Mouse (Mus musculus) layer of hippocampus, postnatal 10 days (tissue): ENCODE results near the gene Trabd2b. TPM values are rescaled to one million over a fixed set of nuclear protein-coding genes. Genes with fewer than 3 reads are reported as not detected.

Experiments
- DNase-seq, 2 experiments: peaks; one replicate each; pipeline ENCODE4 v3.0.0; 2021; ENCODE audit warnings: low spot score in 2 of 2
- total RNA-seq, 2 experiments: library from RNA; stranded (reverse); gene quantifications; 2 replicates each; pipeline ENCODE4 v1.2.3; 2021

Trabd2b gene
- total RNA-seq, 2 experiments from 2014 or later = 1.3 to 1.5 TPM

- no peak for DNase-seq
These were observed 230.6 kb downstream of the Trabd2b start for GRCm38 (mm10) chr4:114637120-114637519.

DNA sequence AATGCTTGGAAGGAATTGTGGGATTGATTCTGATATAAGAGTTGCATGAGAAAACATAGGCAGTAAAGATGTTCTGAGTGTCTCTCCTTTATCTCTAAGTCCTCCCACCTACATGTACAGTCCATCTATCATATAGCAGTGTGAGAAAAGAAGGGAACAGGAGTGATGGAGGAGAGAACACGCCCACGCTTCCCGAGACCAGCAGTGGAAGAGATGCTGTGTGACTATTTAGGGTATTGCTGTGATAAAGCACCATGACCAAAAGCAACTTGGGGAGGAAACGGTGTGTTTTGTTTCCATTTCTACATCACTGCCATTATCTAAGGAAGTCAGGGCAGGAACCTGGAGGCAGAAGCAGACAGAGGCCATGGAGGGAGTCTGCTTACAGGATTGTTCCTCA lies 235.9 kb downstream of the Trabd2b start:
- DNase-seq = no peak

DNA sequence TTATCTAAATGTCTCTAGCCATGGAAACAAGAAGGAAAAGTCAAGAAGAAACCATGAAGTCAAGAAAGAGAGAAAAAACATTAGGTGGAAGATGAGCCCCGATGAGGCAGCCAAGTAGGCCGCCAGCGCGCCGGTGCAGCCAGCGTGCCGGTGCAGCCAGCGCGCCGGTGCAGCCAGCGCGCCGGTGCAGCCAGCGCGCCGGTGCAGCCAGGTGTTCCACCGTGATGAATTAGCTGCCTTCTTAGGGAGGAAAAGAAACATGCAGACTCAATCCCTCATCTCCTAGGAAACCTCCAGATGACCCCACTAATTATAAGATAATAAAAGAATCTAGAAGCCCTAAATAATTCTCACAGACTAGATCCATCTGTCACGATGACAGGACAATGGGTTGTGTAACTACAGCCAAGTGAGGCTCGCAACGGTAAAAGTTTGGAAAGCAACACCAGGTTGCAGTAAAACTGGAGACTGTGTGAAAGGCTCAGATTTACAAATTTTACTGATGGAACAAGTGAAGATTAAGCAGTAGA lies 237.2 kb downstream of the Trabd2b start:
- no peak for DNase-seq

DNA sequence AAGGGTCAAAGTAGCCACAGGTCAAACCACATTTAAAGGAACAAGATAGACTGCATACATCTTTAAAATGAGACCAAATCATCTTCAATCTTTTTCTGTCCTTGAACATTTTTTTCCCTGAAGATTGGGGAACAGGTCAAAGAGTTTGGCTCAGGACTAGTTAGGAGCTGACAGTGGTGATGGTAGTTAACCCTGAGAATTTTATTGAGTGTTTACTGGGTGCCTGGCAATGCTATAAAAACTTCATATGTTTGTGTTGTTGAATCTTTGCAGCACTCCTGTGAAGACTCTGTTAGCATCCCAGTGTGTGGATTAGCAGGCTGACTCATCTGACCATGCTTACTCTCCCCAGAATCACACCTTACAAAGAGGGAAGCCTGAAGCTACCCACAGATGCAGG lies 238.8 kb downstream of the Trabd2b start:
- DNase-seq = no peak

GRCm38 (mm10) chr4:114646825-114647681 lies 240.5 kb downstream of the Trabd2b start:
- no peak for DNase-seq

- DNase-seq = peak; percentile 88 to 90
These were observed 241.2 kb downstream of the Trabd2b start for GRCm38 (mm10) chr4:114647689-114648088.

GRCm38 (mm10) chr4:114648532-114649074 lies 242.1 kb downstream of the Trabd2b start:
- no peak for DNase-seq

DNA sequence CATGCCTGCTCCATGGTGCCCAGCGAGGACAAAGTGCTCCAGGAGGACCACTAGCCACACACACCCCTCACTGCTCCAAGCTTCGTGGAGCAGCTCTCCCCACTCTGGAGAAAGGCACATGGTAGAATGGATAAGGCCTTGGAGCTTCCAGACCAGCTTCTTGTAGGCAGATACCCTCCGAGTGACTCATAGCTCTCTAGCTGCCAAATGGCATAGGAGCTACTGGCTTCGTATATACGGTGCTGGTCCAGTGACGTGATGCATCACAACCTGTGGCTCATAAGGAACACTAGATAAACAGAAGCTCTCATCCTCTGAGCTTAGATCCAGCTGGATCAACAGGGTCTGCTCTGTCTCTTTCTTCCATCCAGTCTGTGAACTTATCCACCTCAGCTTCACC lies 244.0 kb downstream of the Trabd2b start:
- no peak for DNase-seq

- no peak for DNase-seq
These were observed 244.5 kb downstream of the Trabd2b start for GRCm38 (mm10) chr4:114651007-114651406.

- DNase-seq = no peak
These were observed 245.1 kb downstream of the Trabd2b start for GRCm38 (mm10) chr4:114651606-114652005.

- no peak for DNase-seq
These were observed 245.9 kb downstream of the Trabd2b start for GRCm38 (mm10) chr4:114652400-114652799.

DNA sequence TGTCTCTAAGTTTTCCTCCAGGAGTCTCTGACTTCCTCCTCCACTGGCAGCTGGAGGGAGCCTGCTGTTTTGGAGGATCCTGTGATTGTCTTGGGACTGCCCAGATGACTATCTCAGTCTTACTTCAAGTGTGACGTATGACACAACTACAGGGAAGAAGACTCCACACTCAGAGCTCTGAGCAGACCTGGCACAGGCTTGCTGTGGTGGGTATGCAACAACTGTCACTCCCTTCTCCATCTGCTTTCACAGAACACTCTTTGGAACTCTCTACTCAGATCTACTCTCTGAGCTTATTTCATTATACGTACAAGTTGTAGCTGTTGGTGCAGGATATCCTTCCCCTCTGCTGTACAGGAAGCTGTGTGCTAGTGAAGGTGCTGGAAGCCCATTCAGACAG lies 251.4 kb downstream of the Trabd2b start:
- DNase-seq = no peak

GRCm38 (mm10) chr4:114659876-114660275 lies 253.4 kb downstream of the Trabd2b start:
- no peak for DNase-seq

DNA sequence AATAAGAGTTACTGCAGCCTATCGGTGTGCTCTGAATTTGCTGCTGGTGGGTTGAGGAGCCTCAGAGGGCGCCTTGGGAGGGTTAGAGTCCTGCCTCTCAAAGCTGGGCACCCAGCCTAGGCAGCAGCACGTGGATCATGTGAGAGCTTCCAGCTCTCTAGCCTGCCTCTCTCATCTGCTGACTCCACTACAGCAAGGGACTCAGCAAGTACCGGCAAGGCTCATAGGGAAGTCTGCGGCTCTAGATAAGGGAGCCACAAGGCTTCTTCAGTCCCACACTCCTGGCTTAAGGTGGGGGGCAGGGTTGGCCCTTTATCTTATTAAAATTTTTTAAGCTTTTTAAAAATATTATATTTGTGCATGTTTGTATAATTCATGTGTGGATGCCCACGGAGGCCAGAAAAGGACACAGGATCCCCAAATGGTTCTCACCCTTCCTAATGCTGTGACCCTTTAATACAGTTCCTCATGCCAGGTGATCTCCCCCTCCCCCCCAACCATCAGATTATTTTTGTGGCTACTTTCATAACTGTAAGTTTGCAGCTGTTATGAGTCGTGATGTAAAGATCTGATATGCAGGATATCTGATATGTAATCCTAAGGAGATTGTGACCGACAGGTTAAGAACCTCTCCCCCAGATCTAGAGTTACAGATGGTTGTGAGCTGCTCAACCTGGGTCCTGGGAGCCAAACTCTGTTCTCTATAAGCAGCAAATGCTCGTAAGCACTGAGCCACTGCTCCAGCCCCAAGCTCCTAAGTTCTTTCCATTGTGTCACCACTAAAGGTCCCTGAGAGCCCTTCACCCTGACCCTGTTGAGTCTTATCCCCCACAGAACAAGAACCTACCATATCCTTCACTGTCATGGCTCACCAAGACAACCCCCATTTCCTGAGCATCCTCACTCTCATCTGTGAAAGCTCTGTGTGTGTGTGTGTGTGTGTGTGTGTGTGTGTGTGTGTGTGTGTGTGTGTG lies 257.8 kb downstream of the Trabd2b start:
- DNase-seq = no peak

Other genes with a start within 250 kb of the Trabd2b start
- not detected for gene Skint11, start 243.3 kb upstream of the Trabd2b start, total RNA-seq